Mouse (Mus musculus) MN1 (cell line): ENCODE results near the gene Exosc10.
A peak's percentile ranks its signal among the peaks of the same experiment; 100 is the strongest.

ENCODE experiments used
- DNase-seq: peaks from one replicate; pipeline ENCODE4 v3.0.0-alpha.2; 2016; ENCODE audit warnings: low spot score

Gene Exosc10

DNA sequence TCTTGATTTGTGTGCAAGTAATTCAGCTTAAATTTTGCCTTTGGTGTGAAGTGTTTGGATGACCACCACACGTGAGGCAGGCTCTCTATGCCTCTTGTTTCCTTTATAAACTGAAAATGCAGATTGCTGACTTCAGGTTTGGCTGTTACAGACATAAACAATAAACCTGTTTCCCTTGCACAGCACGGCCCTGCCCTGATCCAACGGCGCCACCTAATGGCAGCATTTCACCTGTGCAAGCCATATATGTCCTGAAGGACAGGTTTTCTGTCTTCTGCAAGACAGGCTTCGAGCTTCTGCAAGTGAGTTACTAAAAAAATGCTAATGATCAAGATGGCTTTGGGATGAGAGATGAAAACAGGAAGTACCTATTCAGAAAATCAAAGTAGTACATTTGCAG is 49.5 kb downstream of the Exosc10 start:
- DNase-seq: peak; percentile 73

DNA sequence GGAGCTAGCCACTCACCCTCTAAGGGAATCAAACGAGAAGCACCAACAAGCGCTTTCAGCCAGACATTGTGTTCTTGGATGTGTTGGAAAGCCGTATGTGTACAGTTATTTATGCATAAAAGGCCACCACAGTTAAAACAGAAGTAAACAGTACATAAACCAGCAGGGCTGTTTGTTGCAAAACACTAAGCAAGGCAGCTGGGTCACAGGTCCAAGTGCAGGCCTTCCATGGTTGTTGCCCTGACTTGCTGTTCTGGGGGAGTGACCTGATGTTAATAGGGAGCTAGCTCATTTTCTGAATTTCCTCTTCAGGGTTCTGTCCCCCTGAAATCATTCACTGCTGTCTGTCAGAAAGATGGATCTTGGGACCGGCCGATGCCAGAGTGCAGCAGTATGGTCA is 51.6 kb downstream of the Exosc10 start:
- no peak for DNase-seq

GRCm38 (mm10) chr4:148610631-148611364 is 52.6 kb downstream of the Exosc10 start:
- no peak for DNase-seq

DNA sequence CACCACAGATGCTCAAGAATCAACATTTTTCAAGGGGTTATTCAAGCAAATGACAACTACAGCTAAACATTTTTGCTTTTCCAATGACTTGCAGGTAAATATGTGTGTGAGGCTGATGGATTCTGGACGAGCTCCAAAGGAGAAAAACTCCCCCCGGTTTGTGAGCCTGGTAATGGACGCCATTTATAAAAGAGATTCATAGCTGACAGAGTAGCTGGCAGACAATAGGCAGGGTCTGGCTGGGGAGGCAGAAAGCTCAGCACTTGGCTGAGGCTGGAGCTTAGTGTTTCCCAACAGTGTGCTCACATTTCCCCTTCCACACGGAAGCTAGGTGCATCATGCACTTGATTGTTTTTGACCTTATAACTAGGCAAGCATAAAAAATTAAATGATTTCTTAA is 54.3 kb downstream of the Exosc10 start:
- no peak for DNase-seq

DNA sequence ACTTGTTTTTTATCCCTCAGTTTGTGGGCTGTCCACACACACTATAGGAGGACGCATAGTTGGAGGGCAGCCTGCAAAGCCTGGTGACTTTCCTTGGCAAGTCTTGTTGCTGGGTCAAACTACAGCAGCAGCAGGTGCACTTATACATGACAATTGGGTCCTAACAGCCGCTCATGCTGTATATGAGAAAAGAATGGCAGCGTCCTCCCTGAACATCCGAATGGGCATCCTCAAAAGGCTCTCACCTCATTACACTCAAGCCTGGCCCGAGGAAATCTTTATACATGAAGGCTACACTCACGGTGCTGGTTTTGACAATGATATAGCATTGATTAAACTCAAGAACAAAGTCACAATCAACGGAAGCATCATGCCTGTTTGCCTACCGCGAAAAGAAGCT is 55.5 kb downstream of the Exosc10 start:
- DNase-seq: no peak

GRCm38 (mm10) chr4:148619805-148620204 is 61.6 kb downstream of the Exosc10 start:
- no peak for DNase-seq

DNA sequence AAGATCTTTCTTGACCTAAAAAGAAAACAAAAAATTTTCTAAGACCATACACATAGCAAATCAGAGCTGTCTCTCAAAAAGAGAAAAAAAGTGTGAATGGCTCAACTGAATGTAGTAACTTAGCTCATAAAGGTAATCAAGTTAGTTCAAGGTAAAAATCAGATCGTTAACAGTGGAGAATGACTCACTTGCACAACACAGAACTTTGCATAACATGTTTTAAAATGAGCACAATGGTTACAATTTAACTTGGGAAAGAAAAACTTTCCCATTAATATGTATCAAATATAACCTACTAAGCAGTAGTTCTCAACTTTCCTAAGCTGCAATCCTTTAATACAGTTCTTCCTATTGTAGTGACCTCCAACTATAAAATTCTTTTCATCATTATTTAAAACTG is 62.5 kb downstream of the Exosc10 start:
- no peak for DNase-seq

DNA sequence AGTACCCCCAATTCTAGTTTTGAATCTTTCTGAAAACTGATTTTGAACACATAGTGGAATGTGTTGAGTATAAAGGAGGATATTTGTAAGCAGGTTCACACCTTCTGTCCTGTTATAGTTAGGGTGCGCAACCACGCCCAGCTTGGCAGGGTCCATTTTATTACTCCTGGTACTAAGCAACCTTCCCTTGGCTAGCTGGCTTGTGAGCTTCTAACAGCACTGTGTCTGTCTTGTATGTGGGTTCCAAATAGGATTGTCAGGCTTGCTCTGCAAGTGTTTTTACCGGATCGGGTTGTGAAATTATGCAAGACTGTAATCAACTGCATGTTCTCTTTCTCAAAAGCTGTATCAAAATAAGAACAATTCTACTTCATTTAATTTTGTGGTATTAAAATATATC is 64.3 kb downstream of the Exosc10 start:
- DNase-seq: no peak

DNA sequence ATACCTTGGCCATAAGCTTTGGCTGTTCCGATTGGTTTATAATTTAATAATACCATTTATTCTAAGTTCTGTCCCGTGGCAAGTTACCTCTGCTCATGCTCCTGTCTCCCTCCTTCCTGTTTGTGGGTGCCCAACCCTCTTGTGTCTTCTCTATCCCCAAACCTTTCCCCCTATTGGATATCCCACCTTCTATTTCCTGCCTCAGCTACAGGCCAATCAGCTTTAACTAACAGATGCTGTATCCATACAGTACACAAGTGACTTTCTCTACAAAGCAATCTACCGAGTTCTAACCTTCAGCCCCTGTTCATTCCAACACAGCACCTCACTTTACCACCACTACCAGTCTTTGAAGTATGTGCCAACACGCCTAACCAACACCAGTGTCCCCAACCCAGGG is 65.4 kb downstream of the Exosc10 start:
- DNase-seq: no peak

- DNase-seq: no peak
Observed at GRCm38 (mm10) chr4:148625010-148625409, 66.8 kb downstream of the Exosc10 start.

GRCm38 (mm10) chr4:148625756-148626622 is 67.8 kb downstream of the Exosc10 start:
- peak; percentile 74 for DNase-seq

DNA sequence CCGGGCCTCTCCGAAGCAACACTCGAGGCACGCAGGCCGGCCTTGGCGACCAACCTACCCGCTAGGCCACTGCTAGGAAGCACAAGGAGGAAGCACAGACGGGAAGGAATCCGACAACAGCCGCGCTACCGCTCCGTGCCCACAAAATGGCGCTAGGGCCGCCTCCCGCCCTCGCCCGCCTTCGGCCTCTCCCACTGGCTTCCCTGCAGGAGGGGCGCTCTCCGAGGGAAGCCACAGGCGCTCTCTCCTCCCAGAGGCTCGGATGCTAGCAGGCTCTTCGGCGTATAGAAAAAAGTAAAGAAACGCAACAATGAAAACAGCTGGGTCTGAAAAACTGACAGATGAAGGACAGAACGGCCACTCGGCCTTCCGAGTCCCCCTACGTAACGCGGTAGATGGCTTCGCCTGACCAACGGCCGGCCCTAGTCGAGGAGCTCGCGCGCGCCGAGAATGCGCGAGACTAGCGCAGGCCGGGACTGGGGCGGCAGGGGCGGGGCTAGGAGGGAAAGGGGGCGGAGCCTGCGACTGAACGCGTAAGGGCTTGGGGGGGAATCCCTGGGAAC is 68.5 kb downstream of the Exosc10 start, which contains the start of gene Tardbp:
Gene Tardbp, minus strand, starts transcription at position 397 of the 563 bp plus-strand sequence.
- DNase-seq: peak; percentile 97

- DNase-seq: no peak
Observed at GRCm38 (mm10) chr4:148627246-148627645, 69.0 kb downstream of the Exosc10 start.
